Mouse (Mus musculus): ENCODE results near the gene Prr7. TPM values are rescaled to one million over a fixed set of nuclear protein-coding genes. Genes with fewer than 3 reads are reported as not detected.

Gene Prr7
- polyA plus RNA-seq, 1 experiment from 2014 or later = 0.85 TPM

DNA sequence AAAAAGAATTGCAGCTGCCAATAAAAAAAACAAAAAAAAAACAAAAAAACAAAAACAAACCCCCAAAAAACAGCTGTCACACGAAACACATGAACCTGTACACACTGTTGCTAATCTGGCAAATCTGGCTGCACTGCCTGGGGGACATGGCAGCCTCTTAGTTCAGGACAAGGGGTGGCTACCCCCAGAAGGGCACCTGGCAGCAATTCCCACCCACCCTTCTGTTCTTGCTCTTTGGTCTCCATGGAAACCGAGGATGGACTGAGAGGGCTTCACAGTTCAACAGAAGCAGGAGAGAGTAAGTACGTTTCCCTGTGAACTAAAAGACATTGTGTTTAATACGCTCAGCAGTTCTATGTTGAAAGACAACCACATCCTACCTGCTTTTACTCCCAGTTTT is 31.6 kb downstream of the Prr7 start:
- Histone ChIP-seq H3K9me3 (no peaks in the 10 kb centered on the region), H3K4me2 (no peak overlapping the region), H3K4me3 (replicated peaks) (no peak overlapping the region), H3K27me3 (replicated peaks) (no peaks in the 10 kb centered on the region), H3K4me1 (peaks cover 5% of the 10 kb centered on the region; the same call in 1 of the 2 replicates), H3K9ac (no peak overlapping the region), H3K36me3 (peaks cover 14% of the 10 kb centered on the region; the same call in 1 of the 2 replicates), H3K27ac (no peak overlapping the region)
- 46% methylated on average over 4 of the region's 4 CpGs for WGBS
- ATAC-seq (ENCODE audit: insufficient read depth, low FRiP score, low read depth) = no peak

DNA sequence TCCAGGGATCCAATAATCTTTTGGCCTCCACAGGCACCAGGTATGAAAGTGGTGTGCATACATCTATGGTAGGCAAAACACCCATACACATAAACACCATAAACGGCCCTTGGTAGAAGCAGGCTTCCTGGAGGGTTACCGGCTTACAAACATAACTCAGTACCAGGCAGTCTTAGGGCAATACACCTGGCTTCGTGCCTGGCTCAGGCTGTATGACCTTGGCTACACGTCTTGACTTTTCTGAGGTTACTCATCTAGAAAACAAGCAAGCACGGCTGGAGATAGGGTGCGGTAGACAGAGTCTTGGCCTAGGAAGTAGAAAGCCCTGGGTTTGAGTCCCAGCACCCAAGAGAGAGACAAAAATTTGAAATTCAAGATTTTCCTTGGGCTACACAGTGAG is 32.6 kb downstream of the Prr7 start:
- H3K4me1 ChIP-seq = peaks cover 5% of the 10 kb centered on the region; the same call in 1 of the 2 replicates
- 83% methylated on average over 6 of the region's 6 CpGs for WGBS
- no peak overlapping the region for H3K9ac ChIP-seq
- H3K27ac ChIP-seq = no peak overlapping the region
- no peak for ATAC-seq (ENCODE audit: insufficient read depth, low FRiP score, low read depth)
- H3K4me2 ChIP-seq = no peak overlapping the region
- no peak overlapping the region for H3K4me3 ChIP-seq (replicated peaks)
- H3K36me3 ChIP-seq = peaks cover 14% of the 10 kb centered on the region; the same call in 1 of the 2 replicates
- no peaks in the 10 kb centered on the region for H3K9me3 ChIP-seq
- no peaks in the 10 kb centered on the region for H3K27me3 ChIP-seq (replicated peaks)

DNA sequence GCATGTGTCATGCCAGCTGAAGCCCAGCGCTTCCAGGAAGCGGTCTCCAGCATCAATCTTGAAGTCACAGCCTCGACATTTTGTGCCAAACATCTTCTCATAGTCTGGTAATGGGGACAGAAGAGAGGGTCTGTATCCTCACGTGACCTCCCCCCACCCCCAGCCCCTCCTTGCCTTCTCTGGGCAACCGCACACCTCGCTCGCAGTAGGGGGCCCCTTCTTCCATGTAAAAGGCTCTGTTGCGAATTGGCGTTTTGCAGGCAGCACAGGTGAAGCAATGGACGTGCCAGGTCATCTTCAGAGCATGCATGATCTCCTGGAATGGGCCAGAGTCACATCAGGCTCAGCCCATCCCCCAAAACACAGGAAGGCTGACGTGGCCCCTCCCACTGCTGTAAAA is 34.8 kb downstream of the Prr7 start:
- no peak for ATAC-seq (ENCODE audit: insufficient read depth, low FRiP score, low read depth)
- 54% methylated on average over 11 of the region's 11 CpGs for WGBS

GRCm38 (mm10) chr13:55500575-55500974 is 36.5 kb downstream of the Prr7 start:
- H3K27me3 ChIP-seq (replicated peaks) = no peaks in the 10 kb centered on the region
- H3K4me2 ChIP-seq = no peak overlapping the region
- H3K9ac ChIP-seq = no peak overlapping the region
- WGBS = 68% methylated on average over 10 of the region's 10 CpGs
- no peaks in the 10 kb centered on the region for H3K4me1 ChIP-seq
- no peak for ATAC-seq (ENCODE audit: insufficient read depth, low FRiP score, low read depth)
- H3K4me3 ChIP-seq (replicated peaks) = no peak overlapping the region
- H3K27ac ChIP-seq = no peak overlapping the region
- H3K36me3 ChIP-seq = peaks cover 39% of the 10 kb centered on the region
- no peaks in the 10 kb centered on the region for H3K9me3 ChIP-seq

More for the DNA sequence above, 34.8 kb downstream of the Prr7 start:
- H3K9ac ChIP-seq = no peak overlapping the region
- H3K27ac ChIP-seq = no peak overlapping the region
- no peaks in the 10 kb centered on the region for H3K9me3 ChIP-seq
- no peaks in the 10 kb centered on the region for H3K27me3 ChIP-seq (replicated peaks)
- H3K4me3 ChIP-seq (replicated peaks) = no peak overlapping the region
- no peak overlapping the region for H3K4me2 ChIP-seq
- peaks cover 5% of the 10 kb centered on the region; the same call in 1 of the 2 replicates for H3K4me1 ChIP-seq
- H3K36me3 ChIP-seq = peaks cover 26% of the 10 kb centered on the region

DNA sequence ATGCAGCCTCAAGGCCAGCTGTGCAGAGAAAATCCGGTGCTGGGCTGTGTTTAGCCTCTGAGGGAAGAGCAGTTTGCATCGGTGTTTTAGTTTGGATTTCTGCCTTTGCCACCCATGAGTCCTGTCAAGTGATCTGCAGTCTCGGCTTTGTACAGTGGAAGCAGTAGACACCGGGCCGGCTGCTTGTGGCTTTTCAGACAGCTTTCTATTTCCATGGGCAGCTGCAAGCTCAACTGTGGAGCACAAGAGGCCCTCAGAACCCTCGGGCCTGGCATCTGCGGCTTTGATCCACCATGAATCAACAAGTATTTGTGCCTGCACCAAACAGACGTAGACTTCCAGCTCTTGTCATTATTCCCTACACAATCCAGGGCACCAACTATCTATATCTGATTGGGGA is 38.3 kb downstream of the Prr7 start:
- Histone ChIP-seq H3K4me1 (no peaks in the 10 kb centered on the region), H3K36me3 (peaks cover 54% of the 10 kb centered on the region), H3K9ac (no peak overlapping the region), H3K9me3 (no peaks in the 10 kb centered on the region), H3K4me3 (replicated peaks) (no peak overlapping the region), H3K4me2 (no peak overlapping the region), H3K27me3 (replicated peaks) (no peaks in the 10 kb centered on the region), H3K27ac (no peak overlapping the region)
- 80% methylated on average over 8 of the region's 8 CpGs for WGBS
- ATAC-seq (ENCODE audit: insufficient read depth, low FRiP score, low read depth) = no peak

DNA sequence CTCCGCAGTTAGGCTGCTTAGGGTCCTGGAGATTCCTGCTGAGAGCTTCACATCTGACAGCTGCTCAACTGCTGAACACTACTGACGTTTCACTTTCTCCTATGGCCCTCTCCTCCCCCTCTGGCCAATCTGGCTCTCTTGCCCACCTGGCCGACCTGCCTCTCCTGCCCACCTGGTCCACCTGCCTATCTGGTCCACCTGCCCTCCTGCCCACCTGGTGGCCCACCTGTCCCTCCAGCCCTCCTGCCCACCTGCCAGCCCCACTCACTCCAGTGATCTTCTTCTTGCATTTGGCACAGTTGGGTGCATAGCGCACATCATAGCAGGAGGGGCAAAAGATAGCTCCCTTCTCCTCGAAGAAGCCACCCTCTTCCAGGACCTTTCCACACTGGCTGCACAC is 40.3 kb downstream of the Prr7 start:
- H3K27ac ChIP-seq = no peak overlapping the region
- H3K4me1 ChIP-seq = peaks cover 9% of the 10 kb centered on the region
- H3K4me2 ChIP-seq = no peak overlapping the region
- no peaks in the 10 kb centered on the region for H3K27me3 ChIP-seq (replicated peaks)
- H3K9ac ChIP-seq = no peak overlapping the region
- WGBS = 81% methylated on average over 5 of the region's 5 CpGs
- no peak for ATAC-seq (ENCODE audit: insufficient read depth, low FRiP score, low read depth)
- H3K36me3 ChIP-seq = peaks cover 59% of the 10 kb centered on the region
- no peaks in the 10 kb centered on the region for H3K9me3 ChIP-seq
- no peak overlapping the region for H3K4me3 ChIP-seq (replicated peaks)

DNA sequence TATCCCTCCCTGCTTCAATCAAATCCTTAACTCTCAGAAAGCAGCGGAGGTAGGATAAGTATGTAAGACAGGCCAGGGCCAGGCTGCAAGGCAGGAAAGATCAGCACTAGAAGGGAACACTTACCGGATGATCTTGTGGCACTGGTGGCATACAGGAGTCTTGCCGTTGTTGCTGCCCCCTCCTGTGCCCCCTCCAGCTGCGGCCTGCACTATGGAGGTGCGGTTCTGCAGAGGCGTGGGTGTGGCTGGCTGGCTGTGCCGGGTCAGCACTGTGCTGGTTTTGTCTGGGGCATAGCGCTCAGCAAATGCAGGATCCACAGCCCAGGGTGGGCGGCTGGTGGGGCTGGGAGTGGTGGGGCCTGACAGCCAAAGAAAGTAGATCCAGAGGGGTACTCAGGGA is 41.7 kb downstream of the Prr7 start:
- H3K36me3 ChIP-seq = peaks cover 63% of the 10 kb centered on the region
- no peak overlapping the region for H3K4me2 ChIP-seq
- H3K4me3 ChIP-seq (replicated peaks) = no peak overlapping the region
- no peak for ATAC-seq (ENCODE audit: insufficient read depth, low FRiP score, low read depth)
- no peaks in the 10 kb centered on the region for H3K9me3 ChIP-seq
- no peak overlapping the region for H3K27ac ChIP-seq
- 90% methylated on average over 9 of the region's 9 CpGs for WGBS
- peaks cover 23% of the 10 kb centered on the region for H3K4me1 ChIP-seq
- no peak overlapping the region for H3K9ac ChIP-seq
- no peaks in the 10 kb centered on the region for H3K27me3 ChIP-seq (replicated peaks)

GRCm38 (mm10) chr13:55506697-55507096 is 42.6 kb downstream of the Prr7 start:
- Histone ChIP-seq H3K4me2 (no peak overlapping the region), H3K4me3 (replicated peaks) (no peak overlapping the region), H3K27me3 (replicated peaks) (no peaks in the 10 kb centered on the region), H3K4me1 (peaks cover 32% of the 10 kb centered on the region), H3K27ac (no peak overlapping the region), H3K9ac (no peak overlapping the region), H3K36me3 (peaks cover 63% of the 10 kb centered on the region), H3K9me3 (no peaks in the 10 kb centered on the region)
- 87% methylated on average over 10 of the region's 10 CpGs for WGBS
- ATAC-seq (ENCODE audit: insufficient read depth, low FRiP score, low read depth) = no peak

DNA sequence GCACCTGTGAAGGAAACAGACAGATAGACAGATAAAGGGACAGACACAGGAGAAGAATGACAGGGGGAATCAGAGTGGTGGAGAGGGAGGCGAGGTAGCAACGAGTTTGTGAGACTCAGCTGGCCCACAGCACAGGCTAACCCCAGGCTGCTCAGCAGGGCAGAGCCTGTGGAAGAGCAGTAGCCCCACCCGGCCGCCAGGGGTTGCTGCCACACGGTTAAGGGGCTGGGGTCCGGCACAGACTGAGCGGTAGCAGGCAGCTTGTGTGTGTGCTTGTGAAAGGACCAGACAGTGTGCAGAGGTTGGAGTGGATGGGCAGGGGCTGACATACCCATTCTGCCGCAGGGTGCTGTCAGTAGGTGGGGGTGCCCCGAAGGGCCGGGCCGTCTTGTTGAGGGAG is 43.8 kb downstream of the Prr7 start:
- Histone ChIP-seq H3K27me3 (replicated peaks) (no peaks in the 10 kb centered on the region), H3K4me1 (peaks cover 41% of the 10 kb centered on the region), H3K9me3 (no peaks in the 10 kb centered on the region), H3K27ac (no peak overlapping the region), H3K4me2 (no peak overlapping the region), H3K9ac (no peak overlapping the region), H3K4me3 (replicated peaks) (no peak overlapping the region), H3K36me3 (peaks cover 56% of the 10 kb centered on the region)
- 73% methylated on average over 11 of the region's 11 CpGs for WGBS
- ATAC-seq (ENCODE audit: insufficient read depth, low FRiP score, low read depth) = no peak

DNA sequence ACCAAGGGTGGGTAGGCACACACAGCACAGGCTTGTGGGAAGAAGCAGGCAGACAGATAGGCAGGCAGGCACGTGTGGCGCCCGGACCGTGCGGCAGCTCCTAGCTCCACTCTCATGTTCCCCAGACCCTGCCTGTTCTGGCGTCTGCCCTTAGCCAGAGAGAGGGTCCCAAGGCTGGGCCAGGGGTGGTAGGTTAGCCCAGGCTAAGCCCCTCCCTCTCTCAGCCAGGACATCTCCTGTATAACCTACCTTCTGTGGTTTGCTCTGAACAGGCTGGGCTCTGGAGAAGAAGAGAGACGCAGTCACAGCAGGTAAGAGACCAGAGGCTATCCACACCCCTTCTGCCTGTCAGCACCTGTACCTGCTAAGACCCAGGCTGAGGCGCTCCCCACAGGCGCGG is 44.5 kb downstream of the Prr7 start:
- Histone ChIP-seq H3K9ac (no peak overlapping the region), H3K4me2 (no peak overlapping the region), H3K27me3 (replicated peaks) (no peaks in the 10 kb centered on the region), H3K36me3 (peaks cover 55% of the 10 kb centered on the region), H3K9me3 (no peaks in the 10 kb centered on the region), H3K4me3 (replicated peaks) (no peak overlapping the region), H3K4me1 (peaks cover 41% of the 10 kb centered on the region), H3K27ac (no peak overlapping the region)
- no peak for ATAC-seq (ENCODE audit: insufficient read depth, low FRiP score, low read depth)
- WGBS = 91% methylated on average over 10 of the region's 10 CpGs

GRCm38 (mm10) chr13:55510332-55510667 is 46.2 kb downstream of the Prr7 start:
- 19% methylated on average over 3 of the region's 3 CpGs for WGBS
- peak overlapping the region; percentile 87 for H3K4me2 ChIP-seq
- H3K9ac ChIP-seq = 0 out of 2 replicates have a peak overlapping the region, but pooled peaks have one; percentile 12
- no peaks in the 10 kb centered on the region for H3K9me3 ChIP-seq
- H3K4me1 ChIP-seq = peaks cover 41% of the 10 kb centered on the region
- no peaks in the 10 kb centered on the region for H3K27me3 ChIP-seq (replicated peaks)
- H3K4me3 ChIP-seq (replicated peaks) = peak overlapping the region; percentile 90
- H3K36me3 ChIP-seq = peaks cover 39% of the 10 kb centered on the region
- ATAC-seq (ENCODE audit: insufficient read depth, low FRiP score, low read depth) = peak; percentile 3
- peak overlapping the region; percentile 94 for H3K27ac ChIP-seq

- Histone ChIP-seq H3K9me3 (no peaks in the 10 kb centered on the region), H3K9ac (0 out of 2 replicates have a peak overlapping the region, but pooled peaks have one; percentile 12), H3K27me3 (replicated peaks) (no peaks in the 10 kb centered on the region), H3K27ac (peak overlapping the region; percentile 94), H3K4me2 (peak overlapping the region; percentile 87), H3K4me1 (peaks cover 41% of the 10 kb centered on the region), H3K4me3 (replicated peaks) (peak overlapping the region; percentile 90), H3K36me3 (peaks cover 36% of the 10 kb centered on the region)
- peak; percentile 73 for ATAC-seq (ENCODE audit: insufficient read depth, low FRiP score, low read depth)
- WGBS = 3% methylated on average over 6 of the region's 6 CpGs
Measured at GRCm38 (mm10) chr13:55510668-55511491, 46.8 kb downstream of the Prr7 start.

Measured in stomach, embryonic 15.5 days (tissue).